Mouse (Mus musculus) E14TG2a.4 (cell line): ENCODE results near the gene Pex13.

Experiments
- CTCF ChIP-seq: conservative IDR thresholded peaks from 2 replicates; pipeline ENCODE4 v1.5.1; 2014; ENCODE audit warnings: low read length
- NANOG ChIP-seq: IDR thresholded peaks from 2 replicates; pipeline ENCODE4 v1.6.1; 2014; ENCODE audit warnings: borderline replicate concordance, low read length, mixed read lengths
- POU5F1 ChIP-seq: IDR thresholded peaks from 2 replicates; pipeline ENCODE4 v1.6.1; 2014; ENCODE audit warnings: low read length, borderline replicate concordance

GRCm38 (mm10) chr11:23630664-23631063, 35.1 kb downstream of the Pex13 start:
- TF ChIP-seq CTCF (peak; percentile 32), NANOG (no peak), POU5F1 (no peak)
